Mouse (Mus musculus) left cerebral cortex, adult 6 months (tissue): ENCODE measurements around the gene Gm4869. TPM values are rescaled to one million over a fixed set of nuclear protein-coding genes. Genes with fewer than 3 reads are reported as not detected.

ENCODE experiments used
- long read RNA-seq, 2 experiments: library from polyadenylated mRNA; unstranded; transcript quantifications; one replicate each; pipeline ENCODE4 v2.0.0; 2019 to 2020
- polyA plus RNA-seq: library from polyadenylated mRNA; unstranded; fragments of <200 nt; fragmentation: Nextera tagmentation; gene quantifications from 2 replicates; pipeline ENCODE4 v1.2.3, GENCODE M21; 2021

Gm4869 gene
- not detected in 2 replicates for polyA plus RNA-seq
- long read RNA-seq, experiment 1, result 0 reads
- long read RNA-seq, experiment 2, result 0 reads

DNA sequence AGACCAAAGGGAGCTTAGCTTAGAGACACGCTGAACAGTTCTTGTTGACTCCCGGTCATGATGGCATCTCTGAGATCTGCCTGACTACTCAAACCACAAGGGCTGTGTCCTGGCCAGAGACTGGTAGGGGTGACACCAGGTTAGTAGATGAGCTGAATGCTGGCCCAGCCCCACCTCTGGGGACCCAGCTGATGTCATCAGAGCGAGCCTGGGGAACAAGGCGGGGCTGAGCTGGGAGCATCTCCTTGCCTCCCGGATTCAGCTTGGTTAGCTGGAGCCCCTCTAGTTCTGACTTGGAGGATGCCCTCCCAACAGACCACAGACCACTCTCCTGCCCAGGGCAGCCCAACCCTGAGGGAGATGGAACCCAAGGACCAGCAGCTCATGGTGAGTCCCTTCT lies at the start of gene Gm4869:
TSS of gene Gm4869 (plus strand) at position 301 of the 400 bp plus-strand sequence.

DNA sequence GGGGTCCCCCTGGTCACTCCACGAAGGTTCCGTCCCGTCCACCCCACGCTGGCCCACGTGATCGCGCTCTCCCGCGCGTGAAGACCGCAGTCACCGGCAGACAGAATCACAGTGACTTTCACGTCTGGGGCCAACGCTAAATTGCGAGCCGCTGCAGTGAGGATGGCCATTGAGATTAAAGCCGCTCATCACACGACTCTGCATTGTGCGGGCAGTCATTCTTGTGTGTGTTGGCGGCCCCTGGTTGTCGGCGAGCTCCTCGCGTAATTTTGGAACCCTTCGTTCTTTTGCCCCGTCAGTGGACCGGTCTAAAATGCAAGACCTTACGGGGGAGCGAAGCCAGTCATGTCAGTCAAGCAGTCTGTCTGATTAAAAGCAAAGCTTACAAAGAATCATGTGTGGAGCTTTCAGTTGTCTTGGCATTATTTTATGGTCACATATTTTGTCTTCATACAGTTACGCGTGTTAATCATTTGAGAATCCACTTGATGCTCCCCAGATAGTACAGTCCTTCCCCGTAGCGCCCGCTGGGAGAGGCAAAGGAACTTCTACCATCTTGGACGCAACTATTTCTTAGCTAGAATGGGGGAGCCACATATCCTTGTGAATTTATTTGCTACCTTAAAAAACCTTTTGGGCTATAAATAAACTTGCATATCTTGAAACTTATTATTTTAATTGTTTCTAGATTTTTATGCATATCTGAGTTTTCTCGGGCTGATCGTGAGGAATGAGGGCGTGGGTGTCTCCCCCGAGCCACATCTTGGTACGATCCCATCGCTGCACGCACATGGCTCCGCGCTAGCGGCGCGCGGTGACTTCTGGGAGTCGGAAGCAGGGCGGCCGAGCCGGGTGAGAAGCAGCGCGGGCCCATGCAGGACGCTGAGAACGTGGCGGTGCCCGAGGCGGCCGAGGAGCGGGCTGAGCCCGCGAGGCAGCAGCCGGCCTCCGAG lies 26.7 kb upstream of the Gm4869 start, which contains the start of gene Eif3b:
TSS of gene Eif3b (plus strand) at position 840 of the 953 bp plus-strand sequence.

DNA sequence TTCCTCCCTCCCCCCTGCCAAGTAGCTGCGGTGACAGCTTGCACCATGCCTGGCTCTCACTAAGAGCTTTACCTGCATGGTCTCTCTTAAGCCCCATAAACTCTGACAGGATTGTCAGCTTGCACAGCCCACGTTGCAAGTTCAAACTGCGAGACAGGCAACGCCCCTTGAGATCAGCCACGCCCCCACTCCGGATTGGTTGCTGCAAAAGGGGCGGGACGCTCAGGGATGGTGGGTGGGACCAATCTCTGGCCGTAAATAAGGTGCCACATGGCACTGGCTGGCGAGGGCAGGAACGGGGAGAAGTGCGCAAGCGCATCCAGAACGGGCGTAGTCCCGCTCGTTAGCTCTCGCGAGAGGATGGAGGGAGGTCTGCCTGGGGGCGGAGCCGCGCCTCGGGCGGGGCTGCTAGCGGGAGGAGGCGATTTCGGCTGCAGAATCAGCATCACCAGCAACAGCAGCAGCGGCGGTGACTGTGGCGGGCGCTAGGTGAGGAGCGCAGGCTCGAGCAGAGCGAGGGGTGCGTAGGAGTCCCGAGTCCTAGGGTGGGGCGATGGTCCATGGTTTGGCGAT lies 59.8 kb downstream of the Gm4869 start, which contains the start of gene Chst12:
TSS of gene Chst12 (plus strand) at position 343 of the 573 bp plus-strand sequence.

Other genes with a start within 250 kb of the Gm4869 start
- gene Mad1l1, start 124.1 kb upstream of the Gm4869 start, polyA plus RNA-seq, result 6.6 and 8.8 TPM in 2 replicates
- 13.0 and 13.6 TPM in 2 replicates for gene Nudt1, start 124.0 kb upstream of the Gm4869 start, polyA plus RNA-seq
- 12.3 and 14.6 TPM in 2 replicates for gene Mrm2, start 113.7 kb upstream of the Gm4869 start, polyA plus RNA-seq
- gene Snx8, start 56.4 kb upstream of the Gm4869 start, polyA plus RNA-seq, result 6.0 and 7.4 TPM in 2 replicates
- 14.2 and 55.0 TPM in 2 replicates for gene Eif3b, start 26.3 kb upstream of the Gm4869 start, polyA plus RNA-seq
- gene Chst12, start 59.9 kb downstream of the Gm4869 start, polyA plus RNA-seq, result 21.9 and 25.6 TPM in 2 replicates
- gene Grifin, start 119.4 kb downstream of the Gm4869 start, polyA plus RNA-seq, result 0.61 and 0.83 TPM in 2 replicates
- gene Lfng, start 161.7 kb downstream of the Gm4869 start, polyA plus RNA-seq, result 3.9 and 4.0 TPM in 2 replicates
- gene Ttyh3, start 203.4 kb downstream of the Gm4869 start, polyA plus RNA-seq, result 20.7 and 76.3 TPM in 2 replicates